Mouse (Mus musculus) cerebellum, postnatal 14 days (tissue): ENCODE data around the gene Rps28.

Source experiments
- DNase-seq, 2 experiments: peaks; one replicate each; pipeline ENCODE4 v3.0.0; 2021; ENCODE audit warnings: mixed read lengths in 2 of 2

Rps28 gene

GRCm38 (mm10) chr17:33771617-33772016 lies 52.7 kb downstream of the Rps28 start:
- DNase-seq = no peak
